14 mouse cellular contexts compared by ENCODE assay signal in genomic region chr15:98810212-98810611, GRCm38 (mm10). TPM values are rescaled to one million over a fixed set of nuclear protein-coding genes. Genes with fewer than 3 reads are reported as not detected.
"Had no signal": no experiment of that assay in that cellular context is flagged by ENCODE, and none has a peak within 500 bp of the region (broad histone marks: within the 10 kb centered on the region; RNA-seq: fewer than 3 reads in every experiment).

No protein-coding gene starts in this region.

RNA-seq across cellular contexts. Expression of gene Ddn, which starts 0.9 kb away (rescaled TPM):
- total RNA-seq: megakaryocyte-erythroid progenitor cell, adult 5-6 weeks had no signal
- polyA plus RNA-seq: inflammation-experienced regulatory T-cells, adult 6 months; intestine, embryonic 16.5 days; limb, embryonic 10.5 days; liver, embryonic 12.5 days; liver, embryonic 16.5 days; stomach, embryonic 15.5 days had no signal

RNA-seq across cellular contexts. Expression of gene Wnt1, which starts 20.6 kb away (rescaled TPM):
- total RNA-seq: layer of hippocampus, postnatal 14 days; left cerebral cortex, postnatal 25 days; megakaryocyte progenitor cell, adult 5-6 weeks; megakaryocyte-erythroid progenitor cell, adult 5-6 weeks had no signal
- polyA plus RNA-seq: intestine, embryonic 16.5 days; kidney, embryonic 14.5 days; limb, embryonic 10.5 days; limb, embryonic 13.5 days; liver, embryonic 12.5 days; liver, embryonic 16.5 days; lung, embryonic 15.5 days; stomach, embryonic 15.5 days had no signal

RNA-seq across cellular contexts. Expression of gene Wnt10b, which starts 32.3 kb away (rescaled TPM):
- total RNA-seq: megakaryocyte-erythroid progenitor cell, adult 5-6 weeks had no signal
- polyA plus RNA-seq: kidney, embryonic 14.5 days; liver, embryonic 12.5 days; liver, embryonic 16.5 days; midbrain, embryonic 14.5 days had no signal
